Mouse (Mus musculus) spleen, postnatal 4 days (tissue): ENCODE measurements at regions not wholly inside any gene's neighbourhood (a gene's known extent, or its start where the extent isn't known, plus 50 kb on each side); places are given as distances from the start of the nearest gene placed in this dataset.

ENCODE experiments used
- DNase-seq, 2 experiments: peaks; one replicate each; pipeline ENCODE4 v3.0.0; 2022; ENCODE audit warnings: low spot score in 2 of 2

DNA sequence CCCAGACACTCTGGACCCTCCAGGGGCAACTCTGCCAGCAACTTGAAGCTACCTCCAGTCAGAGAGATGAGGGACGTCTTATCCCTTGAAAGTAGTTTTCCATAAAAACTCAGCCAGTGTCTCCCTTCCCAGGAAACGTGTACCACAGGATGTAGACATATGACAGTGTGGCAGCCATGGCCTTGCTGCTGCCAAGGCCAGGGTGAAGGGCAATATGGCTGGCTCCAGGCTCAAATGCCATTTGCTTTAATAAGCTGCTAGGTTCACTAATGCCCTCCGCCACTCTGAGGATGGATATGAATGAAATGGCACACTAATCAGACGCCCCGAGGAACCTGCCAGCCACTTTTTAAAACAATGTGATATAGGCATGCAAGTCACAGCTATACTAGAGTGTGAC lies 241.2 kb upstream of the Prox1 start:
- no peak for DNase-seq

DNA sequence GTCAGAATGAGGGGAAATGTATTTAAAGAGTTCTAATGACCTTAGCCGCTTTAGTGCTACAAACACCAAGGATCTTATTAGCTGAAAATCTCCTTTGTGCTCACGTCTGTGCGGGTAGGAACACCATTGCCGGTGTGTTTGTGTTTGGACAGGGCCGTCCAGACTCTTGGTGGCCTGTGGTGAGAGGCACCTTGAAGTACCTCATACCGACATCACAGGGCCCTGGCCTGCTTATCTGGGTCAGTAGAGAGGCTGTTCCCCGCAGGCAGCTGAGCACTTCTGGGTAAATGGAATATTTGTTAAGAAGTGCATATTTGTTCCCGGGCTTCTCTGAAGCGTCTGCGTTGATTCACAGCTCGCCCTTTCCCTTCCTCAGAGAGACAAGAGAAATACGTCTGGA lies 232.8 kb upstream of the Prox1 start:
- DNase-seq: no peak

DNA sequence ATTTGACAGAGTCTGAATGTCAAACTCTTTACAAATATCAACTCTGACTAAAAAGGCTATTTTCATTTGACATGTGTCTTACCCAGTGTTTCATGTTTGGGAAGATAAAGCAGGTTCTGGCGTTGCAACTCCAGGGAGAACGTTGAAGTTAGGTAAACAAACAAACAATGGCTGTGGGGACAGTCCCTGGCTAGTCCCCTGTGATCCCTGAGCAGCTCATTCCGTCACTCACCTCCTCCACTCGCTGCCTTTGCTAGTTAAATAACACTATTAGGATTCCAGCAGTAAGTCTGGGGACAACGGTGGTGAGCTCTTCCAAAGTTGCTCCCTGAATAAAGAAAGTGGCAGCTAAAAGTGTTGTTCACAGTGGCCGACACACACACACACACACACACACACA lies 227.8 kb upstream of the Prox1 start:
- DNase-seq: no peak

DNA sequence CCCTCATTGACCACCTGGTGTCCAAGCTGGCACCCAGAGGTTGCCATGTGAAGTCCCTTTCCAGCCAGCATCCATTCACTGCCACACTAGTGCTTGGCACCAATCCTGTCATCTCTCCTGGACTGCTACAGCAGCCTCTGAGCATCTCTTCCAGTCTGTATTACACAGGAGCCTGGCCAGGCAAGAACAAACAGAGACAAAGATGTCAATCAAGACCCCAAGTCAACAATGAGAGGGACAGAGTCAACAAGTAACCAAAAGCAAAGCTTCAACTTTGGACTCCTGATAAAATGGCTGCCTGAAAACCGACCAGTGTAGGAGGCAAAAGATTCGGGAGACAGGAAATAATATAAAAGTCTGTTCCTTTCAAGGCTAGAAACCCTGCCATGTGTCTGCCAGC lies 227.3 kb upstream of the Prox1 start:
- DNase-seq: no peak

DNA sequence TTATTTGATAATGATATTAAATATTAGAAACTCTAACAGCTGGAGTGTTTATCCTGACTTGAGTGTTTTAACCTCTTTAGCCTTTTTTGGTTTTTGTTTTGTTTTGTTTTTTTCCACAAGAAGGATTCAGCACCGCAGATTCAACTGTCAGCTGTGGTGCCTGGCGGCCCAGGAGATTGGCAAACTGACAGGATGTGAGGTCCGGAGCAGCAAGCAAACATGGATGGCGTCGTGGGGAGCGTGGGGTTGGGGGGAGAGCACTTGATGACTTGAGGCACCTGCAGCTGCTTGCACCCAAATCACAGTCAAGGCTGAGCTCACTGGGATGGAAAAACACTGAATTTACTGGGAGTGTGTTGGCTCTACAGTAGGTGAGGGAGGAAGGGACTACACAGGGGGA lies 222.5 kb upstream of the Prox1 start:
- DNase-seq: no peak

DNA sequence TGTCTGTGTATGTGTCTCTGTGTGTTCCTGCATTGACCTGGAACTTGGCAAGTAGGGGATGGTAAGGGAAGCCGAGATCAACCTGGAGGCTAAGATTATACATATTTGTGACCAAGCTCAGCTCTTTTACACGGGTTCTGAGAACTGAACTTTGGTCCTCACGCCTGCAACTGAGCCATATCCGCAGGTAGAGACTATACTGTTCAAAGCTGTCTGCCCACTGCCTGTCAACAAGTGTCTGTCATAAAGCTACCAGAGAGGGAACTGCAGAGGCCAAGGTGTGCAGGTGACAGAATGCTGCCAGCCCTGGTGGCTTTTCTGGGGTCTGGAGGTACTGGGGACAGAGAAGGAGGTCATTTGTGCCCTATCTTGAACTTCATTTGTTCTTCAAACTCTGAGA lies 218.3 kb upstream of the Prox1 start:
- DNase-seq: no peak

DNA sequence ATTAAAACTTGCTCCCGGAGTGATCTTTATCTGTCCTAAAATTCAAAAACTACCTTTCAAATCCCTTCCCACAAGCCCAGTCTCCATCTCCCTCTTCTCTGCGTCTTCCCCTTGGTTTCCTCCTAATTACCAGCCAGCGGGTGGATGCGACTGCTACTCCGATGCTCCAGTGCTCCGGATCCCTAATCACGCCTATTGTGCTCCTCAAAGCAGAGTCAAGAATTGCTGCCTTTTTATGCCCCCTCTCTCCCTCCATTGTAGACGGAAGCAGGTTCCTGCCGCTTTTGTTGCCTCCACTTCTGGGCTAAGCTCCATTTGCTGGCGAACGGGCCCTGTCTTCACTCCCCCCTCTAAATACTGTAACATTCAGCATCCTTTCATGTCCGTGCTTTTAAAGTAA lies 214.0 kb upstream of the Prox1 start:
- no peak for DNase-seq

DNA sequence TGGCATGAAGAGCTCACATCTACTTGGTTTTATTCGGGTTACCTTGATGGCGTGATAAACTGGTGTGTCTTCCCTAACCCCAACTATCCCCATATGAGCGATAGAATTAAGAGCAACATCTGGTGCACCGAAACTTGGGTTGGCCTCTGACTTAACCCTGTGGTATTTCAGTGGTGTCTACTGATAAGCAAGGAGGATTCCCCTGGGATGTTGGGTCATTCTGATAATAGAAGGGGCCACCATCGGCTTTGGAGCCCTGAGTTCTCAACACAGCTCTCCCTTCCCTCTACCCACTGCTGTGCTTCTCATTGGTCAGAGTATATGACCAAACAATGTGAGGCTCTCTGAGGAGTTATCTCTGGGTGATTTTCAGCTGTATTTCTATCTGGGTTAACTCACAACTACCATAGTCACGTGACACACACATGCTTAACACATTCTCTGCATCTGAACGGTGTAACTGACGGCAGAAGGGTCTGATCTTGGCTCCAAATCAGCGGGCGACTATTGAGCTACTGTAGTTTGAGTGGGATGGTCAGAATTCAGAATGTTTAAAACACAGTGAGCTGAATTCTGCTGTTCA lies 212.8 kb upstream of the Prox1 start:
- no peak for DNase-seq

DNA sequence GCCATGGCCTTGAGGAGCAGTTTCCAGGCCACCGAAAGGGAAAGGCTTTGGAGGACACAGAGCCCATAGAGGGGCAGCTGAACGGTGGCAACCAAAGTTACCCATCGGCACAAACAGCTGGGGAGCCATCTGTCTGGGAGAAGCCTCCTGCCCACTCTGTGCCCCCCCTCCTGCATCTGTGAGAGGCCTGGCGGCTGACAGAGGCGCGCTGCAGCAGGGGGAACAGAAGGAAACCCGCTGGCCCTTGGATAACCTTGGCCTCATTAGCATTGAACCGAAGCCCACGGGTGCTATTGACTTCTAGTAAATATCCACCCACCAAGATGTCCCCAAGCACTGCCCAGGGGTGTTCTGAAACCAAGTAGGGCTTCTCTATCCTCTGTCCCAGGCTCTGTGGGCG lies 209.6 kb upstream of the Prox1 start:
- DNase-seq: no peak

DNA sequence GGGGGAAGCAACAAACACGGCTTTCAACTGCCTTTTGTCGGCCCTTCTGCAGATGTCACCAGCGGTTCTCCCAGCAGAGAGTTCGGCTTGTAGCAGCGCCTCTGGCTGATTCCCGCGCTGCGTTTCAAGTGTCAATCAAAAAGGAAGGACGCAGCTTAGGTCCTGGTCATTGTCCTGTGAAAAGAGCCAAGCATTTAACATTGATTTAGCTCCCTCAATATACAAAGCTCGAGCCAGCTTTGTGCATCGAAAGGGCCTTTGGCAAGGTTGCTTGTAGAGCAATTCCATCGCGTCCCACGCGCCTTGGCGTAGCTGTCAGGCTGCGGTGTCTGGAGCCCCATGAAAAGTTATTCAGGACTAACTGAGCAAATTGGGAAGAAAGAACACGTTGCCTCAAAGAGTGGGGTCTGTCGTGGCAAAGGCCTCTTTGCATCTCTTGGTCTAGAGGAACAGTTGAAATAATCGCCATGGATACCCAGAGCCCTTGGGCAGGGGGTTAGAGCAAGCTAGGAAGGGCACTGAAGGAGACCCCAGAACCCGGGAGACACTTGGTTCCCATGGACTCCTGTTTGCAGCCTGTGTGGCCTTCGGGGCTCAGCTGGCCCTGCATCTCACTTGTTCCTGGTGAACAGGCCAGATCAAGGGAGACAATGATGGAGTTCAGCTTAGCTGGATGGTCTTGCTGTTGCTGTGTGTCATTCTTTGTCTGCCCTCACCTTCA lies 204.8 kb upstream of the Prox1 start:
- DNase-seq: no peak

DNA sequence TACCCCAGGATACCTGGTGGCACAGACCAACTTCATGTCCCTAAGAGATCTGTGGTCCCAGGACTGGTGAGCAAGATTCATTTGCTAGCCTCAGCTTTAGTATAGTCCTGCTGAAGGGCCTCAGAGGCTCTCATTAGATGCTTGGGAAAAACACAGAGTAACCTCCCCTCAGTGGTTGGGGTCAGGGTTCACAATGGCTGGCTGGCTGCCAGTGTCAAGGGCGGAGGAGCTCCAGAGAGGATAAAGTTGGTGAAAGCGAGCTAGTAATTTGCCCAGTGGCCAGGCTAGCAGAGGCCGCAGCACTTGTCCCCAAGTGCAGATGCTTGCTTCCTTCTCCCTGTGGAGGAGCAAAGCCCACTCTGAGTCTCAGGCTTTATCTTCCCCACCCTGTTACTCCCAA lies 203.8 kb upstream of the Prox1 start:
- DNase-seq: no peak

DNA sequence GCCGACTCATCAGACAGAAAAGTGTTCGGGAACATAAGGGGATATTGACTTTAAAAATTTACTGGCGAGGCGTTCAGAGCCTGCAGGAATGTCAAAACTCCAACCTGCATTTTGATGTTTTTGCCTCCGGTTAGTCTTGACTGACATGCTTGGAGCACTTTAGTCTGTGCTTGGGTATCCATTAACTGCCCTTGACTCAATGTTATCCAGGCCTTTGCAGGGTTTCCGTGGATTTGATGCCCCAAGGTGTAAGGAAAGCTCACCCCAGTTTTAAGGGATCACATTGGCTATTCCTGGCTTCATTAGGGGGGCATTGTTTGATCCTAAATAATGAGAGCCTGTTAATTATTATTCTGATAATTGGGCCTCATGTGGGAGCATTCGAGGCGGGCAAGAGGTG lies 196.1 kb upstream of the Prox1 start:
- no peak for DNase-seq

DNA sequence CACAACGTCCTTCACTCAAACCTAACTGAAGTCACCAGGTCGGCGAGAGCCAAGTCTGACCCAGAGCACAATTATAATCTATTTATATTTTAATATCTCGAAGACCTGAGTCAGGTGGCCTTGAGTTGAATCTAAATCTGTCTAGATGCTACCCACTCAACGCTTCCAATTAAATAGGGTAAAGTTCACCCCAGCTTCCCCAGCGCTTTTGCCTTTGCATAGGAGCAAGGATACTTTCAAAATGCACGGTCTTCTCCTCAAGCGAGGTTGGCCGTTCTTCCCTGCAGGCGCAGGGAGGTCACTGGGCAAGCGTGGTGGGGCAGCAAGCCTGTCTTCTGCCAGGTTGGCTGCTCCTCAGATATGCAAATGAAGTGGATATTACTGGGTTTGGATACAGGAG lies 194.6 kb upstream of the Prox1 start:
- DNase-seq: no peak

DNA sequence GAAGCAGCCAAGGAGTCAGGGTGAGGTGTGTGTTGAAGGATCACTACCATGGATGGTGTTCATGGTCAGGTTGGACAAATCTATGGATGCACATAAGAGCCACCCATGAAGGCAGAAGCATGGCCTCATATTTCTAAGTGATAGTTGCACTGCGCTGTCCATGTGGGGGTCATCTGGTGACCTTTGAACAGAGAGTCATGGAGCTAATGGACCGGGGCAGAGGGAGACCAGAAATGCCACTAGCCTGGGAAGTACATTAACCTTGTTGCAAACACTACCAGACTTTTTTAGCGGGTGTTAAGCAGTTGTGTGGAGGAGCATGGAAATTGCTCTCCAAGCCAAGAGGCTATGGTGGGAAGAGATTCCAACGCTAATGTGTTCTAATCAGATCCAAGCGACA lies 190.1 kb upstream of the Prox1 start:
- DNase-seq: no peak

DNA sequence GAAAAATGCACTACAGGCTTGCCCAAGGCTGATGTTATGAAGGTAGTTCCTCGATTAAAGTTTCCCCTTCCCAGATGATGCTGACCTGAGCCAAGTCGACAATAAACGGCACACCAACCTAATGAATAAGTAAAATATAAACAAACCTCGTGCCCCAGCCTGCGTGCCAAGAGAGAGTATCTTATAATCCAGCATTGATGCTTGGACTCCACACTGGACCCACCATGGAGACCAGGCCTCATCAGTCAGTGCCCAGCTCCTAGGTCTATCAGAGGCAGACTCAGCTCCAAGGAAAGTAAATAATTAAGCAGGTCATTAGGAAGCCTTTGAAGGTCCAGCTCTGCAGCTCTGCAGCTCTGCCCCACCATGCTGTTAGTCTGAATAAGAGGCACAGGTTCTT lies 187.3 kb upstream of the Prox1 start:
- DNase-seq: no peak

DNA sequence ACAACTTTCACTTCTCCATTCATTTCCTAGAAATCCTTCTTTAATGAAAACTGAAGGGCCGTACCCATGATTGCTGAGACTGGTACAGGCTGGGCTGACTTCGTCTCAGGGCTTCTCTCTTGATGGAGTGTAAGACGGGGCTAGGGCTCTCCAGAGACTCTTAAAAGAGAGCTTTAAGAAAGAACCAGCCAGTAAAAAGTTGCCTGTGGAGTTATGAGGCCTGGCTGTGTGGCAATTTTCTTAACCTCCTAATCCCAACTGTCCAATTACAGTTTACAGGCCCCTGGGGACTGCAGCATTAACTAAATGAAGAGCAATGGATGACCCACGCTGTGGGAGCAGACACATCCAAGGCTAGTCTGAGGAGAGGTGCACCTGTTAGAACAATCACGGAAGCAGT lies 177.1 kb upstream of the Prox1 start:
- no peak for DNase-seq

DNA sequence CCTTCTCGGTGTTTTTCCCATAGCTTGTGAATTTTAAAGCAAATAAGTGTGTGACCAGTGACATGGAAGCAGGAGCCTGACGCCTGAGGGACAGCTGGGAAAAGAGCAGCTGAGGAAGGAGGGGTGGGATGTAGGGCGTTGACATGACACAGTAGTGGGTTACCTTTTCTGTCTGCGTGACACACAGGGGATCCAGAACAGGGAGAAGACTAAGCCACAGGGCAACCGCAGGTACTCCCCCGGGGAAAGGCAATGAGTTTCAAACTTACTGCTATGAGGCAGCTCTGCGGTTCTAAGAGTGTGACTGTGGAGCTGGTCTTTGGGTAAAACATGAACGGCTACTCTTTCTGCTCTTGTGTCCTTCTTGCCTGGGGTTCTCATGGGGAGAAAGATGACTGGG lies 170.2 kb upstream of the Prox1 start:
- DNase-seq: no peak

DNA sequence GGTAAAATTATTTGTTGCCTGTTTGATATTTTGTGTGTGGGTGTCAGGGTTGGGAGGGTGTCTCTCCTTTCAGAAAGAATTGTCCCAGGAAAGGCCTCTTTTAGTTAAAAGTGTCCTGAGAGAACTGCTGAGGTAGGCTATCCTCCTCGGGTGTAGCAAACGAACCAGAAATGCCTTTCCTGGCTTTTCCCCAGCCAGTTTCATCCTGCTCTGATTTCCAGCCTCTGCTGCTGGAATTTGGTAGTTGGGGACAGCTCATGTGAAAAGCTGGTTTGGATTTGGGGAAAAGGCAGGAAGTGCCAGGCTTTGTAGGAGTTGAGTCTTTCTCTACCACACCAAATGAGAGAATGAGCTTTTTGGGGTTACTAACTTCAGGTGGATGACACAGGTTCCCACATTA lies 164.0 kb upstream of the Prox1 start:
- no peak for DNase-seq

DNA sequence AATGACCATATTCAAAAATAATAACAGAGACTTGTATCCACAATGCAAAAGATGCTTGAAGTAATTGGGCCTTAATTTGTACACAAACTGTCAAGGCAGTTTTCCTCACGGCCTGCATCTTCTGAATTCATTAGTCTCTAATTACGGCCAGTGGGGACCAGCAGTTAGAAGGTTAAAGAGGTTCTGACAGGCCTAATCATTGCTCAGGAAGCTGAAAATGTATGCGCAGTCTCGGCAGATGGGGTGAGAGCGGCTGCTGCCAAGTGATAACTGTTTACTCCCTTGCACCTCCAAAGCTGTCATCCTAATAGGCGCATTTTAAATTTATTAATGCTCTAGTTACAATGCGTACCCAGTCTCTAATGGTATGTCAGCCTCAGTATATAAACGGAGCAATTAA lies 163.5 kb upstream of the Prox1 start:
- no peak for DNase-seq

DNA sequence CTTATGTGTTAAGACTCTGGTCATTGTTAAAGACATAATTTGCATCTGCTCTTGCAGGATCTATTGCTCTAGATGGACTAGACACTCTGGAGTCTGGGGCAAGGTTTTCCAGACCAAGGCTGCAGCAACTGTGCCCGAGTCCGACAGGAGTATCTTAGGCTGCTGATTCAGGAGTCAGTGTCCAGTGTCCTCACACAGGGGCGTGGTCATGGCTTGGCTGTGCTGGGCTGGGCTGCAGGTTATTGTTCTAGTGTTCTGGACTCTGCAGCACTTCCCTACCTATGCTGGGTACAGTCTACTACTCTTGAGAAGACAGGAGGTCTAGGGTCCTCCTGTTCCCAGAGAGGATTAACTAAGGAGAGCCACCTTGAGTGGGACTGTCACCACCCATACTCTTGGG lies 161.5 kb upstream of the Prox1 start:
- no peak for DNase-seq

DNA sequence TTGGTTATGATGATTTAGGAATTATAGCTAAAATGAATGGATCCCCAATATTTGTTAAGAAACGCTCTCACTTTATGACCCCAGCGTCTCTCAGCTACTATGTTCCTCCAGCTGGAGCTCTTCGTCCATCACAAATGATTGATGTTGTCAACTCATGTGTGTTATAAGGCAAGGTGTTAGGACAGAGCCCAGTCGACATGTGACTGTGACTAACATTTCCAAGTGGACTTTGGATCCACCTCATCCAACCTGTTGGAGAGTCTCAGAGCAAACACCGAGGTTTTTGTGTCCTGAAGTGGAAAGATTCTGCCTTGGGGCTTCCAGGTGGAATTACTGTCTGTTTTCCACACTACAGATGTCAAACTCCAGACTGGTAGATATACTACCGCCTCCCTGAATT lies 154.0 kb upstream of the Prox1 start:
- DNase-seq: no peak

DNA sequence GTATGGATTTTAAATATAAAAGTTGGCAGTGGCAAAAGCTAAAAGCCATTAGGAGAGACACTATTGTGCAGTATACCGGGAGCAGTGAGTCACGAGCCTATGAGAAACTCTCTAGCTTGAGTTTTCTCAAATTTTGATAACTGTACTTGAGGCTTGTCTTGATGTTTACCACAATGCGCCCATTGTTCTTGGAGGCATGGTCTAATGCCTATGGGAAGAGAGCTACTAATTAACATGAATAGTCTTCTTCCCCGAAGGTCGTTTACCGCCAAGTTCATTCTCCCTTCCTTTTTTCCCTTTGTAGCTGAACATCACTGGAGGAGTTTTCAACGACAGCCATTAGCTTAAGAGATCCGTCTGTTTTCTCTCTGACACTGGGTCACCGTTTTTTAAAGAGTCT lies 153.2 kb upstream of the Prox1 start:
- no peak for DNase-seq

DNA sequence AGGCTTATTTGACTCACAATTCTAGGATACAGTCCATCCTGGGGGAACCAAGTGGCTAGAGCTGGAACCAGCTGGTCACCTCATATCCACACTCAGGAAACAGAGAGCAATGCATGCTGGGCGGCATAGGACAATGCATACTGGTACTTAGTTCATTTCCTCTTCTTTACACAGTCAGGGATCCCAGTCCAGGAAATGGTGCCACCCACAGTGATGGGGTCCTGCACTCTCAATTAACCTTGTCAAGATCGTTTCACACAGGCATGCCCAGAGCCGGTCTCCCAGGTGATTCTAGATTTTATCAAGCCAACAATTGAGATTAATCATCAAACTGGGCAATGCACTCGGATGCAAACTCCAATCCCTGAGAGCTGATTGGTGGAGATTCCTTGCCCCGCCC lies 145.7 kb upstream of the Prox1 start:
- peak in 1 of 2 experiments; percentile 22 for DNase-seq

DNA sequence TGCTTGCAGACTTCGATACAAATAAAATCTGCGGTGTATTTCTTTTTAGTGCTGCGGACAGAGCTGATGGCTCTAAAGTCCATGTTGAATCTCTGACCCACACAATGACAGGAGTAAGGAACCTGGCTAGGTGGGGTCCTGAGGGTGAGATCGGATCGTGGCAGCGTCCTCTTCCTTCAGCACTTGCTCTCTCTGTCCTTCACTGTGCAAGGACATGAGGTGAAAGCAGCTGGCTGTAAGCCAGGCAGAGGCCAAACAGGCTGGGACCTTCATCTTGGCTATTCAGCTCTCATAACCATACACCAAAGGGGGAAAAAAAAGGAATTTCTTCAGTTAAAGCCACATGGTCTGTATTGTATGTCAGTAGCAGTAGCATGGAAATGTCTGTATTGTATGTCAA lies 139.3 kb upstream of the Prox1 start:
- DNase-seq: no peak
